Mouse (Mus musculus): ENCODE data around the gene Klhl31.

The Klhl31 gene

DNA sequence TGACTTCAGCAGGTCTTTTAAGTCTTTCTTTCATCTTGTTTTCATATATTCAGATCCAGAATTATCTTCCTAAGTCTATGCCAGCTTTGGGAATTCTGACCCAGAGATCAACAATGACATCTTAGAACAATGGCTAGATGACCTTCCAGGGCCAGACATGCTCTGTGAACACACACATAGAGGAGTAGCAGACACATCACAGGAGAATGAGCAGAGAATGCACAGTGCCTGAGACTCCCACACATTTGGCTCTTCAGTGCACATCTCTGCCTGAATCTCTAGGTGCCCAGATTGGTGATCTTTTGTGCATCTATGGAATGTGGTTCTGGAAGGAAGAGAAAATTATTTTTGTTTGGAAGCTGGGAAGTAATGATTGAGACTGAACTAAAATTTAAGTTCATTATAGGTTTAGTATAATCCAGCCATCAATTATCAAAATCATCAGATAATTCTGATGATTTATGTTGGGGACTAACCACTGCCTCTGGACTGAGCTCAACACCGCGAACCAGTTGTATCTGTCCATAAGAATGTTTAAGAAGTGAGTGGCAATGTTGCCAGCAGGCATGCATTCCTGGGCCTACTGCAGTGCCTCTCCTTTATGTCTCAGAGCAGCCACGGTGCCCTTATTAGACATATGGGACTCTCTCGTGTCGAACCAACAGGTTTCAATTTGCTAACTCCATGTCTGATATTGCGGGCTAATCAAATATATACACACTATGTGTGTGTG lies 12.8 kb upstream of the Klhl31 start:
- DNase-seq (ENCODE audit: inconsistent age in 2 of 2, low spot score in 1 of 2) = no peak

DNA sequence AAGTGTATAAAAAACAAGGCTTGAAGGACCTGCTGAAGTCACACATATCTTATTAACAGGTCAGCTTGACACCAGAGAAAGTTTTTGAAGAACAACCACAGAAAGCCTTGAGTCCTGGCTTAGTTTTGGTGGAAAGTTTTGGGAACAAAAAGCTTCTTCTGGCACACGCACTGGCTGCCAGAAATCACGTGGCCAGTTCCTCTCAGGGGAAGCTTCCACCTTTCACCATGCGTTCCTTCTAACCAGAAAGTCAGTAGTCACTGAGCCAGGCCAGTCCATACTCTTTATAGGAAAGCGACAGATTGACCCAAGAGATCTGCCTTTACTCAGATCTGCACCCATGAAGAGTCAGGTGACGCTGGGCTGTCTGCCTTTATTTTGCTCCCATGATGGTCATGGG lies 12.1 kb upstream of the Klhl31 start:
- DNase-seq (ENCODE audit: inconsistent age in 2 of 2, low spot score in 1 of 2) = no peak

DNA sequence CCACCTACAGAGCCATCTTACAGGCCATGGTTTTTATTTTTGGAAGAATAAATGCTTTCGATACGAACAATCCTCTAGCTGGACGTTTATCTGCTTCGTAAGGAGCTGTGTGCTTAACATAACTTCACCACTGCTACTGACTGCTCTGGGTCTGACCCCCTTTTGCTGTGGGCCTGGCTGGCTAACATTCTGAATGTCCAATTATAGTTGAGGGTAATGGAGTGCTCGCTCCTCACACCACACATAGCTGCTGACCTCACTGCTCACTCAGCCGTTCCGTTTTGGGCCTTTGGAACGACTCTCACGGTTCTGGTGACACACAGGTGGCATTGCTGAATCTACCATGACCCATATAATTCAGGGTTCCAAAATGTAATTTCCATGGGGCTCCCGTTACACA lies 7.6 kb upstream of the Klhl31 start:
- no peak for DNase-seq (ENCODE audit: inconsistent age in 2 of 2, low spot score in 1 of 2)

DNA sequence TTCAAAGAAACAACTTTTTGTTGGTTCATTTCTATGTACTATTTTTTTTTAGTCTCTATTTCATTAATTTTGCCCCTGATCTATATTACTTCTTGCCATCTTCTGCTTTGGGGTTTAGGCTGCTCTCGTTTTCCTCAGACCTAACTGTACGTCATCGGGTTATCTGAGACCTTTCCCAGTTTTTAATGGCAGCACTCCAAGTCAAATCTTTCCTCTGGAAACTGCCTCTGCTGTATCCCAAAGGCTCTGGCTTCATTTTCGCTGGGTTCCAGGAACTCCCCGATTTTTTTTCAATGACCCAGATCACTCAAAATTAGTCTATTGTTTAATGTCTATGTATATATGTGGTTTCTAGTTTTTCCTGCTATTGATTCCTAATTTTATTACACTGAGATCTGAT lies 6.6 kb upstream of the Klhl31 start:
- DNase-seq (ENCODE audit: inconsistent age in 2 of 2, low spot score in 1 of 2) = peak in 1 of 2 experiments; percentile 34

DNA sequence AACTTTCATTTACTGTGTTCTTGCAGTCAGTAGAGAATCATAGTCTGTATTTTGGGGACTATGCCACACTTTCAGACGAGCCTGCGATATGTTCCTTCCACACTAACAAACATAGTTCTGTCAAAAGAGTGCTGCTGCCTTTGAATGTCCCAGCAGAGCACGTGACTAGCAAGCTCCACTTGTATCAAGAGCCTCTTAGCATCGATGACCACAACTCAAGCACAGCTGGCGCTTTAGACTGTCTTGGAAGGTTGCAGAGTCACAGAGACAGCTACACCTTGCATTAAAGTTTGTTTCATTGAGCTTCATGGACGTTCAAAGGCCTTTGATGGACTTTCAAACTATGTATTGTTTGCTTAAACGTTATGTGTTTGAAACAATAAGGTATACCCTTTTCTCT lies 5.5 kb upstream of the Klhl31 start:
- DNase-seq (ENCODE audit: inconsistent age in 2 of 2, low spot score in 1 of 2) = no peak

DNA sequence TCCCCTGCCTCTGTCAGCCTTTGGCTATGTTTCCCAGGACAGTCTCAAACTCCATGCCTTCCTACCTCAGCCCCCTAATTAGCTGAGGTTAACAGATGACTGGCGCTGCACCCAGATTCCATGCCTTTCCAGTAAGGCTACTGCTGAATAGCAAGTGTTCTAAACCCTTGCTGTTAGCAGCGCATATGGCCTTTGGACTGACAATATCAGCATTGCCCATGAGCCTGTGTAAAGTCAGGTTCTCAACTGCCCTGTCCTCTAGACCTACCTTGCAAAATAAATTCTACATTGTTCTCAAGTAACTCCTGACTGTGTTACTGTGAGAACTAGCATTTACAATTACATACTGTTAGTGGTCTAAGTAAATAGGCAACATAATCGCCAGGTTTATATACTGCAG lies 3.9 kb upstream of the Klhl31 start:
- DNase-seq (ENCODE audit: inconsistent age in 2 of 2, low spot score in 1 of 2) = no peak

DNA sequence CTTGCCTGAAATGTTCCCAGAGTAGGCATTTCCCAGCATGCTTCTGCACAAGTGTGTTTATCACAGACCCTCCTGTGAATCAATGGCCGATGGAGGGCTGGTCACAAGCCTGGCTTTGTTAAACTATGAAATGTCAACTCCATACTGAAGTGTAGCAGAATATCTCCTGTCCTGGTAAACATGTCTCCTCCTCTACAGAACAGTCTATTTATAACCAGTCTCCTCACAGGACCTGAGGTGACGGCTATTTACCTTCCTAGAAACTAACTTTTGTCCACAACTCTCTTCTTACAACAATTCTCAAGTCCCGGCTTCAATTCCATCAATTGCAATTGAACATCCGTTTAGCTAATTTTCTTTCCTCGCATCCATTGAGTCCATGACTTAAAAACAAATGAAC lies 297 bp upstream of the Klhl31 start:
- DNase-seq (ENCODE audit: inconsistent age in 2 of 2, low spot score in 1 of 2) = no peak

DNA sequence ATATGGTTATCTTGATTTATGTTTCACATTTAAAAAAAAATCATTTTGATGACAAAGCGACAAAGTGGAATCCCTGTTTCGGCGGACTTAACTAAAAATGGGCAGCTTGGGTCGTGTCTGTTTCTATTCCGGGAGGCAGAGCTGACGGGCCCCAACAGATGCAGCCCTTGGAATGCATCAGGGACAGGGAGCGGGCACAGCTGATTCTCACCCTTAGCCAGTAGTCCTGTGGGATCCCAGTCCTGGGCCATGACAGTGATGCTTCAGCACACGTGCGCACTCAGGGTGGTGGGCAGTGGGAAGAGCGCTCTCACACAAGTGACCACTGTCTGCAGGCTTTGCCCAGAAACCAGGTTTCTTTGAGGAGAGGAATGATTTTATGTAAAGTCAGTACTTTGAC lies 1.1 kb downstream of the Klhl31 start:
- DNase-seq (ENCODE audit: inconsistent age in 2 of 2, low spot score in 1 of 2) = no peak

DNA sequence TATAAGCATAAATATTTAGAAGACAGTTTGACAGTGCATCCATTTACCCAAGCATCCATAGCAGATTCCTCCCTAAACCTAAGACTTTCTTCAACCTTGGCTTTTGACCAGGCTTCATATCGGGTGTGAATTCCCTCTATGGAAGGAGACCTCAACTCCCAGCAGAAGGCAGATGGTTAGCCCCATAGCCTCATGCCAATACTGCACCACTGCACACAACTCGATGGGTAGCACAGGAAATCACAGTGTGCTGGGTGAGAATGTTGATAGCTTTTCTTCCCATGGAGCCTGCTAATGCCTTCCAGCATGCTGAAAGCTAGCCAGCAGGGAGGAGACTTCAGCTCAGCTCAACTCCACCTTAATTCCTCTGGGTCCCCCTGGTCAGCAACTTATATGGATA lies 8.9 kb downstream of the Klhl31 start:
- DNase-seq (ENCODE audit: inconsistent age in 2 of 2, low spot score in 1 of 2) = no peak

DNA sequence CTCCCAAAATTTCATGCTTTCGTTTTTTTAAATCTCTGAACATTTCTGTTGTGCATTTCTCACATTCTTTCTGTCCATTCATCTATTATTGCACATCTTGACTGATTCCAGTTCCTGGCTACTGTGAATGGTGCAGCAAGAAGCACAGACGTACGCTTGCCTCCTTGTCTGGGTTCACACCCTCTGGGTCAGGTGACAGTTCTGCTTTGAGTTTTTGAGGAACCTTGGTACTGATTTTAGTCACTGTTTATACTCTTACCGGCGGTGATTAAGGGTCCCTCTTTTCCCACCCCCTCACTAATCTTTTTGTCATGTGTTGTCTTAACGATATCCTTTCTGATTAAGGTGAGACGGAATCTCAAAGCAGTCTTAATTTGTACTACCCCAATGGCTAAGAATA lies 15.5 kb downstream of the Klhl31 start:
- no peak for DNase-seq (ENCODE audit: inconsistent age in 2 of 2, low spot score in 1 of 2)

DNA sequence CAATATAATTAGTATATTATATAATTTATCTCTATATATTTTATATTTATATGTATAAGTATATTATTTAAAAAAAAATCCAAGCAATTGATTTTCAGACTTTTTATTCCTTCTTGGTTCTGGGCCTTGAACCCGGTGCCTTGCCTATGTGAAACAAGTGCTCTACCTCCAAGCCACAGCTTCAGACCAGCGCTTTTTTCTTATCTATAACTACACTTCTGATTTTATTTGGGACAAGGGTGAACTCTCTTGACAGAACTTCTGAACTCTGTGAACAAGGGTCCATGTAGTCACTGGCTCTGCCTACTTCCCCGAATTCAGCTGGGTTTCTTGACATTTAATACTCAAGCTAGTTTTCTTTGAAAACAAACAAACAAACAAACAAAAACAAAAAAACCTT lies 17.6 kb downstream of the Klhl31 start:
- DNase-seq (ENCODE audit: inconsistent age in 2 of 2, low spot score in 1 of 2) = no peak

DNA sequence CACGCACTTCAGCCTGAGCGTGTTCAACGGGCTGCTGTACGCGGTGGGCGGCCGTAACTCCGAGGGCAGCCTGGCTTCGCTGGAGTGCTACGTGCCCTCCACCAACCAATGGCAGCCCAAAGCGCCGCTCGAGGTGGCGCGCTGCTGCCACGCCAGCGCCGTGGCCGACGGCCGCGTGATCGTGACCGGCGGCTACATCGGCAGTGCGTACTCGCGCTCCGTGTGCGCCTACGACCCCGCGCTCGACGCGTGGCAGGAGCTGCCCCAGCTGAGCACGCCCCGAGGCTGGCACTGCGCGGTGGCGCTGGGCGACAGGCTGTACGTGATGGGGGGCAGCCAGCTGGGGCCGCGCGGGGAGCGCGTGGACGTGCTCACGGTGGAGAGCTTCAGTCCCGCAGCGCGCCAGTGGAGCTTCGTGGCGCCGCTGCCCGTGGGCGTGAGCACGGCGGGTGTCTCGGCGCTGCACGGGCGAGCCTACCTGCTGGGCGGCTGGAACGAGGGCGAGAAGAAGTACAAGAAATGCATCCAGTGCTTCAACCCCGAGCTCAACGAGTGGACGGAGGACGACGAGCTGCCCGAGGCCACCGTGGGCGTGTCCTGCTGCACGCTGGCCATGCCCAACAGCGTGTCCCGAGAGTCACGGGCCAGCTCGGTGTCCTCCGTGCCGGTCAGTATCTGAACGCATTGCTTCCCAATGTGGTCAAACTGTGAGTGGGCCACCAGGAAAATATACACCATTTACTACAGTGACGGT lies 19.1 kb downstream of the Klhl31 start:
- DNase-seq (ENCODE audit: inconsistent age in 2 of 2, low spot score in 1 of 2) = peak; percentile 46 to 85

DNA sequence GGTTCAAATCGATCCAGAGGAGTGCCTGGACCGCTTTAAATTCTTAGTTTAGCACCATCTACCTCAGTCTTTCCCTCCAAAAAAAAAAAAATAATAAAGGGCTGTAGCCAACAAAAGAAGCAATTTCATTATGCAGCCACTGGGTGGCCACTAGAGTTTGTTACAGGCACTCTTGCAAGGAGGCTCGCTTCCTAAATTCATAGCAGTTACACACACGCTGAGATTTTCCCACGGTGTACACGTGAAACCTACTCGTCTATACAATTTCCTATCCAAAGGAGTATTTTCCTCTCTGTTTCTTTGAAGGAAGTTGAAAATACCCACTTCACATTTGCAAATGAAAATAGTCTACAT lies 19.6 kb downstream of the Klhl31 start:
- DNase-seq (ENCODE audit: inconsistent age in 2 of 2, low spot score in 1 of 2) = peak in 1 of 2 experiments; percentile 38

DNA sequence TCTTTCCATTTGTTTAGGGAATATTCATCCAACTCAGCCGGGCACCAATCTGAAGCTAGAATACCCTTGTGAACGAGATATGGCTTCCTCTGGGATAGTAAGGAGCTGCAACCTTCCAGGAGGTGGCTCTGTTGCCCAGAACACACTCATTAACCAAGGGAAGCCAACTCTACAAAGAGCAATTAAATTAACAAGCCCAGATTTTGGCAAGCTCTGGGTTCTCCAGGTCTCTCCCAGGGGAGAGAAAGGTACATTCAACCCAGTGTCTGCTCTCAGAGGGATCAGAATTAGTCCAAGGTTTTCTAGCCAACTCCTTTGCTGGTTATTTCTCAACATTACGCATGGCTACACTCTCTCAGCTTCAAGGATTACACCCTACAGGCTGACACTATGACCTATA lies 26.6 kb downstream of the Klhl31 start:
- DNase-seq (ENCODE audit: inconsistent age in 2 of 2, low spot score in 1 of 2) = peak; percentile 12 to 74

DNA sequence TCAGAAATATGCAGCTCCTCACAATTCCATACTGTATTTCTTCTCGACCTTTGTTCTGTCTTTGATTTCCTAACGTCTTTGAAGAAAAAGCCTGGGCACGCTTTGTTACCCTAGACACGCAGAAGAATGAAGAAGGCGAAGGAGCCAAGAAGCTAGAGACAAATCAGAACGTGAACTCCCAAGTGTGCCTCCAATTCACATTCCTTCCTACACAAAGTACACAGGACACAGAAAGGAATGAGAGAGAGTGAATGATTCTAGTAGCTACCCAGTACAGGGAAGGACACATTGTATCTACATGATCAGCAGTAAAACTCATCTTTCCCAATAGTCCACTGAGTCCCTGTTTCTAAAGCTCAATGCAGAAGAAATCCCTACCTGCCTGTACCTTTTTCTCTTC lies 33.8 kb downstream of the Klhl31 start:
- DNase-seq (ENCODE audit: inconsistent age in 2 of 2, low spot score in 1 of 2) = no peak

DNA sequence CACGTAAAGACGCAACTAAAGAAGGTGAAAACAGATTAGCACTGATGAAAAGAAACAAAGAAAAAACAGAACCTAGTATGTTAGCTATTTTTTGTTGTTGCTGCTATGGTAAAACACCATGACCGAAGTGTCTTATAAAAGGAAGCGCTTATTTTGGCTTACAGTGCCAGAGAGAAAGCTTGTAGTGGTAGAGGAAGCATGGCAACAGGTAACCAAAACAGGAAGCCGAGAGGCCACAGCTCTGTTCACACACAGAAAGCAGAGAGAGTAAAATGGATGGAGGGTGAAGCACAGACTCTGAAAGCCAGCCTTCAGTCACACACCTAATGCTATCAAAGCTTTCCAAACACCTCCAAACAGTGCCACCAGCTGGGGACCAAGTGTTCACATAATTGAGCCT lies 34.7 kb downstream of the Klhl31 start:
- no peak for DNase-seq (ENCODE audit: inconsistent age in 2 of 2, low spot score in 1 of 2)

DNA sequence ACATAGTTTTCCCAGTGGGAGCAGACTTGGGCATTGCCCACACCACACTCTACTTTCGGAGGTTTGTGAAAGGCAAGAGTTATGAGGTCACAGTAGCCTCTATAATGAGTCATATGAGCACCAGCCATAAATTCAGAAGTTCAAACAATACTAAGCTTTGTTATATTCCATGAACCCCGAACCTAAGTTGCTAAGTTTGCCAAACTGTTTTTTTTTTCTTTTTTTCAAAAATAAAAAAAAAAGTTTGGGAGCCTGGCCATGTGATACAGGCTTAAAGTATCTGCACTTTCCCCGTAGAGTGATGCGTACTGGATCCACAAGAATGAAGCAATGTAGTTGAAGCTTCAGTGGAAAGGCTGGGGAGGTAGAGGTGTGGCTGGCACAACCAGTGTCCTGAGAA lies 36.9 kb downstream of the Klhl31 start:
- peak in 1 of 2 experiments; percentile 52 for DNase-seq (ENCODE audit: inconsistent age in 2 of 2, low spot score in 1 of 2)

DNA sequence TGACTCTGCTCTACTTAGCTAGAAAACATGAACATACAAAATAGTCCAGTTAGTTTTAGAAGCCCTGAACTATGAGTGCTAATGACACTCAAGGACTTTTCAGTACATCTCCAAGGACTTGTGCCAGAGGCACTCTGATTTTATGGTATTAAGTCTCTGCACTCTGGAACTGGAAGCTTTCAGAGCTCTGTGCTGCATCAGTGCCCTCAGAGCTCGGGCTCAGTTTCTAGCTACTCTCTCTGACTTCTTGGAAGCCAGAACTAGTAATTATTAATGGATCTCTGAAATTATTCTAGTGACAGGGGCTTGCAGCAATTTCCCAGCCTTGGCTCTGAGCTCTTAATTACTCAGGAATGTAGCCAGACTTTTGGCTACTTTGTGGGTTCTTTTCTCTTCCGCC lies 37.7 kb downstream of the Klhl31 start:
- DNase-seq (ENCODE audit: inconsistent age in 2 of 2, low spot score in 1 of 2) = peak in 1 of 2 experiments; percentile 63

DNA sequence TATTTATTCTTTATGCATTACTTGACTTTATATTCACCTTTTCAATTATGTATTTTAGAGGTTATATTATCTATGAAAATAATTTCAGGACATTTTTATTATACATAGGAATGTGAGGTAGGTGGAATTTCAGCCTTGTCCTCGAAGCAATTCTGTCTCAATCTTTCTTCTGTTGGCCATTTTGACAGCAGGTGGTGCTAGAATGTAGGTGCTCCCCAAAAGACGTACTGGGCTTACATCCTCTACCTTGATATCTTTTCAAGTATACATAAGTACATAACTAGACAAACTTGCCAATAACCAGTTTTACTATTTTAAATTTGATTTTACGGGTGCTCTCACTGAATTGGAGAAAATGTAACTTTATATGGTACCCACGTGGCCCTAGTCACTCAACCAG lies 48.6 kb downstream of the Klhl31 start:
- no peak for DNase-seq (ENCODE audit: inconsistent age in 2 of 2, low spot score in 1 of 2)

DNA sequence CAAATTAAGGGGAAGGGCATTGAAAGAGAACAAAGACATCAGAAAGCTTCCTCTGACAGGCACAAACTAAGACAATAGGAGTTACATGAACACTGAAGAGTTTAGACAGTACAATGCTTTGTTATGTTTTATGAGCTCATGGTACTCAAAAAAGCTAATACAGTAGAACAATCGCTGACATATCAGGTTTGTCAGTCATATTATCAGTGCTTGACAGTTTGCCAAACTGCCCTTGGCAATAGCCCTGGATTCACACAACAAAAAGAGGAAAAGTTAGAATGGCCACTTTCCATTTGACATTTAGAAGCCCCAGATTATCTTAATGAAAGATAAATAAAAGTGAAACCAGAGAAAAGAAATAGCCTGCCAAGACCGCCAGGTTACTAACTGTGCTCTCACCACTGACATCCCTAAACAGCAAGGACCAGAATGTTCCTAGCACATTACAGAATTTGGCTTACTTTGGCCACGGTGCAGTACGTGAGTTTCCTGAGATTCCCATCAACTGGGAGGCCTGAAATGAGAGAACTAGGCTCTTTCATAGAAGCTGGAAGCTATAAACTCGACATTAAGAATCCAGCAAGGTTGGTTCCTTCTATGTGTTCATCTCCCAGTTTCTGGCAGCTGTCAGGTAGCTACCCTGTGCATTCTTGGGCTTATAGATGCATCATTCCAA lies 49.7 kb downstream of the Klhl31 start:
- peak; percentile 10 to 51 for DNase-seq (ENCODE audit: inconsistent age in 2 of 2, low spot score in 1 of 2)

DNA sequence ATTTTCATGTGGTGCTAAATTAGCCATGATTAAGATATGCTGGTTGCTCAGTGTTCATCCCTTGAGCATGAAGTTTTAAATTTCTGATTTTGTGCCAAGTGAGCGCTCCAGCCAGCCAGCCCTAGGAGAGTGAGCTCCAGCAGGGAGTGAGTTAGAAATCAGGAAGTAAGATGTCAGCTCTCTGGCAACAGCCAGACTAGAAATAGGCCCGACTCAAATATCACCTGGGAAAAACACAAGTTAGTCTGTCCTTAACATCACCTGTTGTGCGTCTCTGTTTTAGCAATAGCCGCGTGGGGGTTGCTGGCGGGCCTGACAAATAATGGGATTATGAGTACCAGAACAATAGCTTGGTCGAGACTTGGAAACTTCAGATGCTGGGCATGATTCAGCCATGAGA lies 56.4 kb downstream of the Klhl31 start:
- DNase-seq (ENCODE audit: inconsistent age in 2 of 2, low spot score in 1 of 2) = no peak

DNA sequence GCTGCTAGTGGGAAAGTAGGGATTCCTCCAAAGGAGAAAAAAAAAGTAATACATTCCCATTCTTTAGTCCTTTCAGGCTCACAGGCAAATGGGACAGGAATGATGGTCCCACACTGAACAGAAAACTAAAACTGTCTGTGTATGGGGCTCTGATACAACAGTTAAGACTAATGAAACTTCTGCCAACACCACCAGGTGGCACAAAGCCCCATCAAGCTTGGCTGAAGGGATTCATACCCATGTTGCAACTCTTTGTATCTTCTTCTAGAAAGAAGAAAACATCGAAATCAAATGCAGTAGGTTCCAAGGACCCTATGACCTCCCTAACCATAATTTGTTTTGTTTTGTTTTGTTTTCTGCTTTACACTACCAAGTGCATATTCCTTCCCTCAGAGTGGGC lies 57.1 kb downstream of the Klhl31 start:
- no peak for DNase-seq (ENCODE audit: inconsistent age in 2 of 2, low spot score in 1 of 2)

Data from adrenal gland, adult (tissue).